Mouse (Mus musculus) heart, adult 2 months (tissue): Measurements from ENCODE around the gene Eno2.

Source experiments
- CTCF ChIP-seq: fragments of 200-600 bp; IDR thresholded peaks from 2 replicates; pipeline ENCODE4 v1.8.1; 2022; ENCODE audit warnings: antibody characterized with exemption, mild to moderate bottlenecking, moderate library complexity
- POLR2A ChIP-seq: fragments of 200-500 bp; IDR thresholded peaks from 2 replicates; pipeline ENCODE4 v1.6.1; 2011; ENCODE audit warnings: mild to moderate bottlenecking, low read depth, low read length, control low read depth; ENCODE audit not compliant: insufficient read depth

DNA sequence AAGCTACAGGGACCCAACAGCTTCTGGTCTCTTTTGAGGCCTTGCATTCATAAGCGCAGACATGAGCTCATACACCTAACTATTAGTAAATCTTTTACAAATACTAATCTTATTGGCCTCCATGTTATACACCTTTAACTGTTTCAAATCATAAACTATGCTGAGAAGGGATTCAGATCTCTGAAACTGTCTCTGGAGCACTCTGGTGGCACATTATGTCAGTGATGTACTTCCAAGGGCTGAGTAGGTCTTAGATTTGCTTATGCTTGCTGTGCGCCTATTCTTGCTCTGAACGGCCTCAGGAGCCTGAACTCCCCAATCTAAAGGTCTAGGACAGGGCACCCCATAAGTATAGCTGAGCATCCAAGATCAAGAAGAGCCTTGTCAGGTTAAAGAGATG is 27.6 kb downstream of the Eno2 start:
- TF ChIP-seq POLR2A: no peak
- no peak for TF ChIP-seq CTCF
